Mouse (Mus musculus): ENCODE data around the gene Smarcd3. TPM values are rescaled to one million over a fixed set of nuclear protein-coding genes. Genes with fewer than 3 reads are reported as not detected.

Smarcd3 gene
- total RNA-seq, 2 experiments from 2014 or later, result 199 to 207 TPM

GRCm38 (mm10) chr5:24597901-24598569, 26.2 kb downstream of the Smarcd3 start:
- DNase-seq (ENCODE audit: low spot score), result no peak

- DNase-seq (ENCODE audit: low spot score), result peak; percentile 83
Measured at GRCm38 (mm10) chr5:24597221-24597728, 26.9 kb downstream of the Smarcd3 start.

- DNase-seq (ENCODE audit: low spot score), result peak; percentile 59
Measured at GRCm38 (mm10) chr5:24596519-24597171, 27.6 kb downstream of the Smarcd3 start.

GRCm38 (mm10) chr5:24595786-24596380, 28.3 kb downstream of the Smarcd3 start:
- DNase-seq (ENCODE audit: low spot score), result no peak

GRCm38 (mm10) chr5:24595261-24595660, 28.9 kb downstream of the Smarcd3 start:
- no peak for DNase-seq (ENCODE audit: low spot score)

GRCm38 (mm10) chr5:24594346-24594745, 29.9 kb downstream of the Smarcd3 start:
- DNase-seq (ENCODE audit: low spot score), result no peak

- DNase-seq (ENCODE audit: low spot score), result no peak
Measured at GRCm38 (mm10) chr5:24593928-24594327, 30.3 kb downstream of the Smarcd3 start.

- DNase-seq (ENCODE audit: low spot score), result no peak
Measured at GRCm38 (mm10) chr5:24593230-24593629, 31.0 kb downstream of the Smarcd3 start.

GRCm38 (mm10) chr5:24592471-24593160, 31.6 kb downstream of the Smarcd3 start:
- DNase-seq (ENCODE audit: low spot score), result no peak

GRCm38 (mm10) chr5:24591796-24592470, 32.3 kb downstream of the Smarcd3 start:
- no peak for DNase-seq (ENCODE audit: low spot score)

GRCm38 (mm10) chr5:24591268-24591721, 32.9 kb downstream of the Smarcd3 start:
- DNase-seq (ENCODE audit: low spot score), result no peak

GRCm38 (mm10) chr5:24589511-24590500, 34.4 kb downstream of the Smarcd3 start:
- no peak for DNase-seq (ENCODE audit: low spot score)

- no peak for DNase-seq (ENCODE audit: low spot score)
Measured at GRCm38 (mm10) chr5:24587200-24587577, 37.0 kb downstream of the Smarcd3 start.

GRCm38 (mm10) chr5:24586547-24587199, 37.5 kb downstream of the Smarcd3 start, which contains the start of gene Chpf2:
Gene Chpf2 (plus strand): TSS chr5:24586741.
- peak; percentile 81 for DNase-seq (ENCODE audit: low spot score)

GRCm38 (mm10) chr5:24586106-24586505, 38.1 kb downstream of the Smarcd3 start:
- no peak for DNase-seq (ENCODE audit: low spot score)

- no peak for DNase-seq (ENCODE audit: low spot score)
Measured at GRCm38 (mm10) chr5:24578109-24578963, 45.9 kb downstream of the Smarcd3 start.

- peak; percentile 100 for DNase-seq (ENCODE audit: low spot score)
Measured at GRCm38 (mm10) chr5:24577183-24577929, 46.9 kb downstream of the Smarcd3 start, which contains the start of gene Abcf2. Gene Abcf2 (minus strand): TSS chr5:24577467.

GRCm38 (mm10) chr5:24576801-24577182, 47.4 kb downstream of the Smarcd3 start:
- peak; percentile 47 for DNase-seq (ENCODE audit: low spot score)
